Mouse (Mus musculus) embryonic fibroblast, embryonic 13.5 days (primary cell): ENCODE results near the gene Alox15.

ENCODE experiments used
- CTCF ChIP-seq: IDR thresholded peaks from 2 replicates; pipeline ENCODE4 v1.5.1; 2011; ENCODE audit warnings: mild to moderate bottlenecking, control low read depth, low read length, moderate library complexity, borderline replicate concordance; ENCODE audit not compliant: insufficient read depth
- POLR2A ChIP-seq: IDR thresholded peaks from 2 replicates; pipeline ENCODE4 v1.6.1; 2011; ENCODE audit warnings: low read depth, mild to moderate bottlenecking, control low read depth, low read length, moderate library complexity

- no peak for TF ChIP-seq CTCF
- TF ChIP-seq POLR2A, result no peak
These were observed 22.5 kb upstream of the Alox15 start for GRCm38 (mm10) chr11:70374302-70374701.
